Mouse (Mus musculus) kidney, adult 10 weeks (tissue): ENCODE data around the gene Cyld. TPM values are rescaled to one million over a fixed set of nuclear protein-coding genes. Genes with fewer than 3 reads are reported as not detected.

Experiments
- polyA plus RNA-seq: library from polyadenylated mRNA; stranded (reverse); fragments of 350-450 nt; fragmentation: Illumina TruSeq; extraction: RNeasy Lipid Tissue Mini Kit (QIAGEN cat#74804); gene quantifications from one replicate; pipeline ENCODE4 v1.2.3, GENCODE M21; 2014; ENCODE audit warnings: low read depth, low replicate concordance

The Cyld gene
- 66.9 TPM for polyA plus RNA-seq

GRCm38 (mm10) chr8:88696721-88697641, at the start of gene Cyld:
Gene Cyld (plus strand): TSS chr8:88697028.

Other genes starting within 250 kb of the Cyld start
- 0.28 TPM for gene Nkd1, start 175.7 kb upstream of the Cyld start, polyA plus RNA-seq
- gene Snx20, start 60.9 kb upstream of the Cyld start, polyA plus RNA-seq: 0.44 TPM
- 0.40 TPM for gene Nod2, start 49.7 kb upstream of the Cyld start, polyA plus RNA-seq